Mouse (Mus musculus): ENCODE measurements around the gene Stk24. TPM values are rescaled to one million over a fixed set of nuclear protein-coding genes. Genes with fewer than 3 reads are reported as not detected.
A peak's percentile ranks its signal among the peaks of the same experiment; 100 is the strongest.

The Stk24 gene
- polyA plus RNA-seq, 1 experiment from 2014 or later = 15.2 TPM

DNA sequence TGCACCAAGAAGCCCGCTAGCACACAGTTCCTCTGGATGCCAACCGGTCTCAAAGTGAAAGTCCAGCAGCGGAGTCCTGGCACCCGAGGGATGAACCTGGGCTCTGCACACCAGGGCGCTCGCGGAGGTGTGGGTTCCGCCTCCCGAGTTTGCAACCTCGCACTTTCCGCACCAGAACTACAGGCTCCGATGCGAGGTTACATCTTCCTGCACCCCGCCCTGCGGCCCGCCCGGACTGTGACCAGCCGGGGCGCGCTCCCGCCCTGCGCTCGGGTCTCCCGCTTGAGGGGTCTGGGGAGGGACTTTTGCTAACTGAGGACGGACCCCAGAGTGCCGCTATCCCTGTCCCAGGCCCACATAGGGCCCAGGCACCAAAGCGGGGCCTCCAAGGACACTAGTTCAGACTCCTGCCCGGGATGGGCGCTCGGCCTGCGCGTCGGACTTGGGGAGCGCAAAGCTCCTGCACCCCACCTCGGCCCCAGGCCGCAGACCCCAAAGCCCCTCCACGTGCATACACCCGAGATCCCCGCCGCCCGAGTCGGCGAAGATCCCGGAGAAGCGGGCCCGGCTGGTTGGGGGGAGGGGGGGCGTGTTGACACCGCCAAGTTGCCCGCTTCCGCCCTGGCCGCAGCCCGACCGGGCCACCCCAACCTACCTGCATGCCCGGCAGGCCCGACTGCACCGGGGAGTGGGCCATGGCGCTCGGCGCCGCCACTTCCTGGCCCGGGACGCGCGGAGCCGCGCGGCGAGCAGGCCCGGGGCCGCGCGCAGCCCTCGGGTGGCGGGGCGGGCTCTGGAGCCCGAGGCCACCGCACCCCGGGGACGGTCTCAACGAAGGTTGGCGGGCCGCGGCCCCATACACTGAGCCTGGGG is 1.3 kb downstream of the Stk24 start:
- peak overlapping the region; percentile 74 for H3K4me3 ChIP-seq (replicated peaks)
- ATAC-seq (ENCODE audit: low FRiP score) = peak; percentile 77
- under 1% methylated on average over 74 of the region's 83 CpGs for WGBS

DNA sequence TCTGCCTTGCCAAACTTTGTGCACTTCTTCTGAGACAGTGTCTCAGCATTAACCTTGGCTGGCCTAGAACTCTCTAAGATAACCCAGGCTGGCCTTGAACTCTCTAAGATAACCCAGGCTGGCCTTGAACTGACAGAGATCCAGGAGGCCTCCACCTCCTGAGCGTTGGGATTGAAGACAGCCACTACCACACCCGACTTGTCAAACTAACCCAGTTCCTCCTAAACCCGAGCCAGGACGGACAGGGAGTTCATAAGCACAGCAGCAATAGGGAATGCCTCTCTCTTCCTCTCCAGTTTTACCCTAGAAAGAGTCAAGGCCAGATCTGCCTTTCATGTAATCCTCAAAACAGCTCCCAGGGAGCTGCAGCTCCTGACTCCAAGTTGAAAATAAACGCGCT is 3.2 kb downstream of the Stk24 start:
- Histone ChIP-seq H3K9me3 (replicated peaks) (no peaks in the 10 kb centered on the region), H3K27ac (replicated peaks) (no peak overlapping the region), H3K36me3 (no peaks in the 10 kb centered on the region), H3K27me3 (replicated peaks) (no peaks in the 10 kb centered on the region), H3K9ac (replicated peaks) (0 out of 2 replicates have a peak overlapping the region, but pooled peaks have one; percentile 6), H3K4me3 (replicated peaks) (no peak overlapping the region), H3K4me2 (0 out of 2 replicates have a peak overlapping the region, but pooled peaks have one; percentile 2), H3K4me1 (peaks cover 60% of the 10 kb centered on the region)
- ATAC-seq (ENCODE audit: low FRiP score) = no peak
- 77% methylated on average over 6 of the region's 6 CpGs for WGBS

More for the DNA sequence above, 1.3 kb downstream of the Stk24 start:
- Histone ChIP-seq H3K27ac (replicated peaks) (peak overlapping the region; percentile 86), H3K9me3 (replicated peaks) (no peaks in the 10 kb centered on the region), H3K4me1 (peaks cover 48% of the 10 kb centered on the region), H3K27me3 (replicated peaks) (no peaks in the 10 kb centered on the region), H3K9ac (replicated peaks) (peak overlapping the region; percentile 74), H3K36me3 (no peaks in the 10 kb centered on the region), H3K4me2 (peak overlapping the region; percentile 95)

DNA sequence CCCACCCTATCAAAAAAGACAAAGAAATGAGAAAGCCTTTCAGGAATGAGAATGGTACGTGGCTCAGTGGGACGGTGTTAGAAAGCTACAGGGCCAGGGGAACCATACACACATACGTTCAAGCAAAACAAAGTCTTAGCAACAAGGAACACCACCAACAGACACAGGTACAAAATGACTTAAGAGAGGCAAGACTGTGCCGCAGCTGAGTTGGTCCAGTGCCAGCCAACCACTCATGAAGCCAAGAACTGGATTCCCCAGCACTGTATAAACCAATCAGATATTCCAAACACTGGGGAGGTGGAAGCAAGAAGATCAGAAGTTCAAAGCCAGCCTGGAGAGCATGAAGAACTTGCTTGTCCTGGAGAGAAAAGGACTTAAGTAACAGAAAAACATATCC is 5.9 kb downstream of the Stk24 start:
- no peak for ATAC-seq (ENCODE audit: low FRiP score)
- H3K9me3 ChIP-seq (replicated peaks) = no peaks in the 10 kb centered on the region
- no peak overlapping the region for H3K4me3 ChIP-seq (replicated peaks)
- H3K4me1 ChIP-seq = peaks cover 73% of the 10 kb centered on the region
- no peaks in the 10 kb centered on the region for H3K27me3 ChIP-seq (replicated peaks)
- 80% methylated on average over 4 of the region's 4 CpGs for WGBS
- H3K4me2 ChIP-seq = no peak overlapping the region
- no peak overlapping the region for H3K27ac ChIP-seq (replicated peaks)
- no peak overlapping the region for H3K9ac ChIP-seq (replicated peaks)
- no peaks in the 10 kb centered on the region for H3K36me3 ChIP-seq

DNA sequence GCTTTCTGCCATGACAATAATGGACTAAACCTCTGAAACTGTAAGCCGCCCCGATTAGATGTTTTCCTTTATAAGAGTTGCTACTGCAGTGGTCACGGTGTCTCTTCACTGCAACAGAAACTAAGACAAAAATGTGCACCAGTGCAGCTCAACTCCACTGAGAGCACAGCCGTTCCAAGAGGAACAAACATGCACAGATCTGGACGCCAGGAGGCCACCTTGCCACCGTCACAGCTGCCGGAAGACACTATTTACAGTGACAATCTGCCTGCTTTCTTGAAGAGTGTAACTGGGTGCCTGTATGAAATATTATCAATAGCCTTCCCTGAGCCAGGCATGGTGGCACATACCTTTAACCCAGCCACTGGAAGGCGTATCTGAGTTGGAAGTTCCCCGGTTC is 6.8 kb downstream of the Stk24 start:
- H3K9me3 ChIP-seq (replicated peaks) = no peaks in the 10 kb centered on the region
- ATAC-seq (ENCODE audit: low FRiP score) = no peak
- no peaks in the 10 kb centered on the region for H3K27me3 ChIP-seq (replicated peaks)
- 85% methylated on average over 9 of the region's 9 CpGs for WGBS
- no peak overlapping the region for H3K4me2 ChIP-seq
- no peaks in the 10 kb centered on the region for H3K36me3 ChIP-seq
- H3K4me1 ChIP-seq = peaks cover 78% of the 10 kb centered on the region
- H3K9ac ChIP-seq (replicated peaks) = no peak overlapping the region
- no peak overlapping the region for H3K4me3 ChIP-seq (replicated peaks)
- H3K27ac ChIP-seq (replicated peaks) = no peak overlapping the region

DNA sequence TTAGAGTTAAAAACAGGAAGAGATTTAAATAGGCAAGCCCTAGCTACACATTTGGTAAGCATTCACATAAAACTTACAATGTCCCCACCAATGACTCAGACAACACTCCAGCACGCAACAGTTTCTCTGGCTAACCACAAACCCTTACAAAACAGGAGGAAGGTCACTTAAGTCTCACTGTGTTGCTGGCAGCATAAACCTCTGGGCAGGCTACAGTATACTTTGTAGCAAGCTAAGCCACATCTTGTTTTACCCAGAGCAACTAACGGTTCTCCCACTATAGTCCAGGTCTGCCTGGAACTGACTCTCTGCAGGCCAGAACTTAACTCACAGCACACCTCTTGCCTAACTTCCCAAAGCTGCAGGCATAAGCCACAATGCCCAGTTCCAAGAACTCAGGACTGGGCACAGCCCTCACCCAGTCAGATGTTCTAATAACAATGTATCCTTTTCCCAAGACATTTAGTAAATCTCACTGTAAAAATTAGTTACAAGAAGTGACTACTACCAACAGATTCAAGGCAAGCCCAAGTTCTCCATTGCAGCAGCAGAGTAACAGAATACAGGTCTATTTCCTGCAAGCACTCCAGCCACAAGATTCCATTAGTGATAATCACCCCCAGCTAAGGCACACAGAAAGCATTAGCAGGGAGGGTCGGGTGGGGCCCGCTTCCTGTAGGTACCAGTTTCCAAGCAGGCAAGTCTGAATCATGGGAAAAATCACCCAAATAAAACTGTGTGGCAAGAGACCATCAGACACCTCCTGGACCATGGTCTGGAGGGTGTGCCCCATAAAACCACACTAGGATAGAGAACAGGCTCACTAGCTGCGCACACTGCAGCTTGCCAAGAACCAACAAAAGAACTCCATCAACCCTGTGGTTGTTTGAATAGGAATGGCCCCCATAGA is 7.6 kb downstream of the Stk24 start:
- no peak overlapping the region for H3K4me2 ChIP-seq
- H3K27ac ChIP-seq (replicated peaks) = no peak overlapping the region
- WGBS = 84% methylated on average over 5 of the region's 5 CpGs
- no peaks in the 10 kb centered on the region for H3K27me3 ChIP-seq (replicated peaks)
- ATAC-seq (ENCODE audit: low FRiP score) = no peak
- H3K4me1 ChIP-seq = peaks cover 76% of the 10 kb centered on the region
- no peak overlapping the region for H3K9ac ChIP-seq (replicated peaks)
- no peaks in the 10 kb centered on the region for H3K36me3 ChIP-seq
- no peak overlapping the region for H3K4me3 ChIP-seq (replicated peaks)
- no peaks in the 10 kb centered on the region for H3K9me3 ChIP-seq (replicated peaks)

DNA sequence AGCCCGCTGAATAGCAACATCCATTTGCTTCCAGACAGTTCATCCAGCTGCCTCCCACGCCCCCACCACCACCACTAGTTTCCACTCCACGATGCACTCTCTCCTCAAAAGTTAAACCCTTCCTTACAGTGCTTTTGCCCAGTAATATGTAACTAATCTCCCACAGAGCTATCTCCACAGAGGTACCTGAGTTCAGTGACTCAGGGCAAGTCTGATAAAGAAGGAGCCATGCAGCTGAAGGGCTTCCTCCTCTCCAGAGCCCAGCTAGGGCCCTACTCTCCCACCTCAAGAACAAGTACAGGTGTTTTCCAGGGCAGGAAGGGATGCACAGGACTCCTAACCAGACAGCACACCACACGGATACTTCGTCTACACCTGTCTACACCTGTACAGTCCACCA is 10.4 kb downstream of the Stk24 start:
- no peaks in the 10 kb centered on the region for H3K9me3 ChIP-seq (replicated peaks)
- H3K27me3 ChIP-seq (replicated peaks) = no peaks in the 10 kb centered on the region
- H3K4me1 ChIP-seq = peaks cover 79% of the 10 kb centered on the region
- H3K27ac ChIP-seq (replicated peaks) = peak overlapping the region; percentile 48; the same call in 1 of the 2 replicates
- 58% methylated on average over 5 of the region's 5 CpGs for WGBS
- no peak overlapping the region for H3K4me2 ChIP-seq
- no peak; the same call in 1 of the 2 replicates for ATAC-seq (ENCODE audit: low FRiP score)
- no peaks in the 10 kb centered on the region for H3K36me3 ChIP-seq
- H3K9ac ChIP-seq (replicated peaks) = no peak overlapping the region
- H3K4me3 ChIP-seq (replicated peaks) = no peak overlapping the region

DNA sequence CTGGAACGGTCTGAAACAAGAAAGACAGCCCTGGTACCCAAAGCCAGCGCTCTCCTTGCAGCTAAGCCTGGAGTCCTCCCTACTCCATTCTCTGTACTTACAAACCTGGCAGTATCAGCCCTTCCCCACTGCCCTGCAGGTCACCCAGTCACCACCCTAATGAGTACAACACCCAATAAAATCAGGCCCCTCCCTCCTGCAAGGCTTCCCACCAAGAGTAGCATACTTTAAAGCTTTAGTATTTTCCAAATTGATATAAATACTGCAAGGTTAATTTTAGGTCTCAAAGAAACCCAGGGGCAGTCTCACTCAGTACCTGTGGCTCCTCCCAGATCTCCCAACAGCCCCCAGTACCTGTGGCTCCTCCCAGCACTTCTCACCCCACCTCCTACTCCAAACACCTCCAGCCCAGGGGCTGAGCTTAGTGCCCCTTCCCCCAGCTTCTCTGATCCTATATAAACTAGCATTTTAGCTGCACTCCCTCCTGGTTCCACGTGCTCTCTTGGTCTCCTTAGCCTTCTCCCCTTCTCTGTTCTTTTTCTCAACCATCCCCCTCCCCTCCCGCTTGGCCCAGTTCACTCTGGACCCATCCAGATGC is 11.6 kb downstream of the Stk24 start:
- H3K4me1 ChIP-seq = peaks cover 70% of the 10 kb centered on the region
- WGBS = 50% methylated on average over 4 of the region's 4 CpGs
- ATAC-seq (ENCODE audit: low FRiP score) = no peak

DNA sequence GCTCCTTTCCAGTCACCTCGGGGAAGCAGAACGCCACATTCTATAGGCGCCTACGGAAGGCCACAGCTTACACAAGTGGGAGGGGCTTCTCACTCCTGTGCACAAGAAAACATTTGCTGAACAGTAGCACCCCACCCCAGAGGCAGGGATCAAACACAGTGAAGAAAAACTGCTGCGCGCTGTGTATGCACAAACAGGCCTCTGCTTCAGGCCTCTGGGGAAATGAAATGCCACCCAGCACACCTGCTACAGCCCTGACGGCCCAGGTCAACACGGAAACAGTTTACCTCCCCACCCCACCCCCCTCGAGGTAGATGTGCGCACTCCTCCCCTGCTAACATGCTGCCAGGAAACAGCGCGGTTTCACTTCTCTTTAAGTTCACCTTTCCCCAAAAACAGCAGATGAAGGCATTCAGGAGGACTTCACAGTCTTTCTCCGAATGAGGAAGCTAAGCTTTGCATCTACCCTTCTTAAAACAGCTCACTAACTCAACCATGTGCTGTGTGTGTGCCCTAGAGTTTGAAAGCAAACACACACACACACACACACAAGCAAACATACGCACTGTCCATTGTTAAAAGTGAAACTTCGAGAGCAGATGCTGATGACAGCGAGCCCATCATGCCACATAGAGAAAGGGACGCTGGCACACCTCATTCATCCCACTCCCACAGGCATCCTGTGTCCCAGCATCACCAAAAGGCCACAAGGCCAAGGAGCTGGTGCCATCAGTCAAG is 13.7 kb downstream of the Stk24 start:
- no peak for ATAC-seq (ENCODE audit: low FRiP score)
- Histone ChIP-seq H3K9ac (replicated peaks) (no peak overlapping the region), H3K27ac (replicated peaks) (no peak overlapping the region)

More for the DNA sequence above, 11.6 kb downstream of the Stk24 start:
- Histone ChIP-seq H3K9me3 (replicated peaks) (no peaks in the 10 kb centered on the region), H3K27me3 (replicated peaks) (no peaks in the 10 kb centered on the region), H3K36me3 (no peaks in the 10 kb centered on the region), H3K4me2 (no peak overlapping the region), H3K9ac (replicated peaks) (no peak overlapping the region), H3K27ac (replicated peaks) (peak overlapping the region; percentile 29; the same call in 1 of the 2 replicates), H3K4me3 (replicated peaks) (no peak overlapping the region)

DNA sequence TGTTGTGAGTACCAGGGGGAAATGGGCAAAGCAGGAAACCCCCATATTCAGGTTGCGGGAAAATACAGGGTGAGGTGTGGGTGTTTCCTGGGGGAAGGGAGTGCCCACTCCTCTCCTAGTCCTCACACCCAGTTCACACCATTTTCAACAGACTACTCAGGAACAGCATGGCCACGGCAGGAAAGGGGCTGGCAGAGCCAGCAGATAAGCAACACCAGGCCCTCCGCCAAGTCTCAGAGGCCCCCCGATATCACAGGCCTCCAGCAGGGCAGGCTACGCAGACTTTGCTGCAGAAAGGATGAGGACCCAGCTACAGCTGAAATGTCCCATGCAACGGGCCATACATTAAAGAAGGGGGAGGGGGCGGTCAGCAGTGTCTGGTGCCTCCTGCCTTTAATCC is 14.4 kb downstream of the Stk24 start:
- H3K4me3 ChIP-seq (replicated peaks) = no peak overlapping the region
- no peaks in the 10 kb centered on the region for H3K36me3 ChIP-seq
- no peaks in the 10 kb centered on the region for H3K9me3 ChIP-seq (replicated peaks)
- H3K9ac ChIP-seq (replicated peaks) = no peak overlapping the region
- H3K27me3 ChIP-seq (replicated peaks) = no peaks in the 10 kb centered on the region
- ATAC-seq (ENCODE audit: low FRiP score) = no peak
- peaks cover 53% of the 10 kb centered on the region for H3K4me1 ChIP-seq
- 67% methylated on average over 7 of the region's 7 CpGs for WGBS
- H3K4me2 ChIP-seq = no peak overlapping the region
- no peak overlapping the region for H3K27ac ChIP-seq (replicated peaks)

More for the DNA sequence above, 13.7 kb downstream of the Stk24 start:
- WGBS = 64% methylated on average over 17 of the region's 17 CpGs
- H3K9me3 ChIP-seq (replicated peaks) = no peaks in the 10 kb centered on the region
- no peak overlapping the region for H3K4me2 ChIP-seq
- H3K4me1 ChIP-seq = peaks cover 60% of the 10 kb centered on the region
- H3K4me3 ChIP-seq (replicated peaks) = no peak overlapping the region
- H3K36me3 ChIP-seq = no peaks in the 10 kb centered on the region
- H3K27me3 ChIP-seq (replicated peaks) = no peaks in the 10 kb centered on the region

DNA sequence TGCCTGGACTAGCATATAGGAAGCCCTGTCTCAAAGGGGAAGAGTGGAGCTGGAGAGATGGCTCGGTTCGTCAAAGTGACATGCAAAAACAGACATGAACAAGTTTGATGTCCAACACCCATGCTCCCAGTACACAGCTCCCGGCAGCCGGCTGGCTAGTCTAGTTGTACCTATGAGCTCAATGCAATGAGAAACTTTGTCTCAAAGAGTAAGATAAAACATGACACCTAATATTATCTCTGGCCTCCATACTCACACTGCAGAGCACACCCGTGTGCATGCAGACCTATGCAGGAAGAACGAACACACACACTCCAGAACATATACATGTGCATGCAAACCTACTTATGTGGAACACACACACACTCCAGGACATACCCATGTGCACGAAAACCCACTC is 15.5 kb downstream of the Stk24 start:
- Histone ChIP-seq H3K27ac (replicated peaks) (no peak overlapping the region), H3K4me1 (peaks cover 46% of the 10 kb centered on the region), H3K4me2 (no peak overlapping the region), H3K36me3 (no peaks in the 10 kb centered on the region), H3K9me3 (replicated peaks) (no peaks in the 10 kb centered on the region), H3K4me3 (replicated peaks) (no peak overlapping the region), H3K9ac (replicated peaks) (no peak overlapping the region), H3K27me3 (replicated peaks) (no peaks in the 10 kb centered on the region)
- no peak for ATAC-seq (ENCODE audit: low FRiP score)
- 96% methylated on average over 7 of the region's 7 CpGs for WGBS
